ENCODE assay signal across 9 mouse cellular contexts in genomic region chr5:30890375-30890774, GRCm38 (mm10). TPM values are rescaled to one million over a fixed set of nuclear protein-coding genes. Genes with fewer than 3 reads are reported as not detected.
DNase-seq lines count a peak whose midpoint lies in the region; ATAC-seq lines count a peak whose summit lies in the region.
"Had no signal": no experiment of that assay in that cellular context is flagged by ENCODE, and none has a peak within 500 bp of the region (broad histone marks: within the 10 kb centered on the region; RNA-seq: fewer than 3 reads in every experiment).

No protein-coding gene starts in this region.

- H3K27ac ChIP-seq in heart, embryonic 15.5 days: peak overlapping the region; percentile 96; the same call in 1 of the 2 replicates
- no peak overlapping the region for H3K27ac ChIP-seq in brown adipose tissue, adult 24 weeks (replicated peaks; ENCODE audit: low read depth, low read length)
- peak overlapping the region; percentile 98 for H3K27ac ChIP-seq in hindbrain, embryonic 16.5 days (ENCODE audit: low read depth, low read length)
- H3K27ac ChIP-seq in midbrain, embryonic 13.5 days: no peak overlapping the region

- no peak for ATAC-seq in heart, embryonic 15.5 days (replicated peaks; ENCODE audit: insufficient number of reproducible peaks, insufficient read depth, low FRiP score, low read depth)
- no peak for ATAC-seq in hindbrain, embryonic 16.5 days
- no peak for ATAC-seq in midbrain, embryonic 13.5 days

- H3K27me3 ChIP-seq in heart, embryonic 15.5 days: no peaks in the 10 kb centered on the region
- no peaks in the 10 kb centered on the region for H3K27me3 ChIP-seq in hindbrain, embryonic 16.5 days (replicated peaks; ENCODE audit: control insufficient read depth, insufficient read depth, low read length)
- H3K27me3 ChIP-seq in midbrain, embryonic 13.5 days: no peaks in the 10 kb centered on the region
- H3K27me3 ChIP-seq: CH12.LX had no signal

- peaks cover 39% of the 10 kb centered on the region for H3K36me3 ChIP-seq in heart, embryonic 15.5 days
- peaks cover 38% of the 10 kb centered on the region for H3K36me3 ChIP-seq in hindbrain, embryonic 16.5 days (ENCODE audit: control insufficient read depth, insufficient read depth, low read length)
- H3K36me3 ChIP-seq in midbrain, embryonic 13.5 days: peaks cover 49% of the 10 kb centered on the region

- peak overlapping the region; percentile 84; the same call in 1 of the 2 replicates for H3K9ac ChIP-seq in heart, embryonic 15.5 days
- peak overlapping the region; percentile 87; the same call in 1 of the 2 replicates for H3K9ac ChIP-seq in hindbrain, embryonic 16.5 days (ENCODE audit: low read depth, low read length)
- peak overlapping the region; percentile 86 for H3K9ac ChIP-seq in midbrain, embryonic 13.5 days (replicated peaks)

- H3K4me1 ChIP-seq in heart, embryonic 15.5 days (replicated peaks): peaks cover 22% of the 10 kb centered on the region
- 0 out of 2 replicates have a peak, but pooled peaks cover 3% of the 10 kb centered on the region for H3K4me1 ChIP-seq in brown adipose tissue, adult 24 weeks (ENCODE audit: control insufficient read depth, insufficient read depth, insufficient read length, low read length)
- peaks cover 16% of the 10 kb centered on the region for H3K4me1 ChIP-seq in hindbrain, embryonic 16.5 days (ENCODE audit: control insufficient read depth, insufficient read depth, low read depth, low read length)
- peaks cover 25% of the 10 kb centered on the region for H3K4me1 ChIP-seq in midbrain, embryonic 13.5 days (replicated peaks)

- no peaks in the 10 kb centered on the region for H3K9me3 ChIP-seq in heart, embryonic 15.5 days (replicated peaks)
- H3K9me3 ChIP-seq in hindbrain, embryonic 16.5 days (ENCODE audit: control insufficient read depth, low read length): no peaks in the 10 kb centered on the region
- H3K9me3 ChIP-seq in midbrain, embryonic 13.5 days: no peaks in the 10 kb centered on the region

- H3K4me2 ChIP-seq in heart, embryonic 15.5 days: peak overlapping the region; percentile 87
- peak overlapping the region; percentile 66 for H3K4me2 ChIP-seq in hindbrain, embryonic 16.5 days (ENCODE audit: low read length)
- peak overlapping the region; percentile 64 for H3K4me2 ChIP-seq in midbrain, embryonic 13.5 days (replicated peaks)

- intact Hi-C loops in gastrocnemius, postnatal 14 days (cut with DNase I; ENCODE audit: low total_unique reads): no loop called here

- 78% methylated on average over 7 of the region's 7 CpGs for WGBS in heart, embryonic 15.5 days
- 81% methylated on average over 7 of the region's 7 CpGs for WGBS in hindbrain, embryonic 16.5 days
- 87% methylated on average over 7 of the region's 7 CpGs for WGBS in midbrain, embryonic 13.5 days

- H3K4me3 ChIP-seq in heart, embryonic 15.5 days: peak overlapping the region; percentile 89
- H3K4me3 ChIP-seq in brown adipose tissue, adult 24 weeks (ENCODE audit: insufficient read depth, low read depth, low read length): 0 out of 2 replicates have a peak overlapping the region, but pooled peaks have one; percentile 76
- peak overlapping the region; percentile 55 for H3K4me3 ChIP-seq in hindbrain, embryonic 16.5 days (ENCODE audit: low read length)
- peak overlapping the region; percentile 77 for H3K4me3 ChIP-seq in midbrain, embryonic 13.5 days (replicated peaks)

- no peak for DNase-seq in heart, postnatal 4 days
- DNase-seq in gastrocnemius, postnatal 14 days: no peak
- DNase-seq in spleen, adult 12 weeks (ENCODE audit: low spot score): no peak
- DNase-seq in spleen, postnatal 4 days (ENCODE audit: low spot score in 2 of 2): no peak

RNA-seq across cellular contexts. Expression of gene Agbl5, which starts 1.9 kb away (rescaled TPM):
- 8.9 and 11.9 TPM in 2 replicates for polyA plus RNA-seq in heart, embryonic 15.5 days (2015; fragmentation: Nextera tagmentation; extraction: Ambion mirVana)
- total RNA-seq in heart, postnatal 4 days (2021): 10 to 100 TPM; 11.8 to 12.7 TPM
- polyA plus RNA-seq in brown adipose tissue, adult 24 weeks (2012; ENCODE audit: insufficient read depth, insufficient read length, missing spikeins): 1.7 and 2.9 TPM in 2 replicates
- 19.1 and 23.1 TPM in 2 replicates for polyA plus RNA-seq in hindbrain, embryonic 16.5 days (2015; fragmentation: Nextera tagmentation; extraction: Ambion mirVana)
- polyA plus RNA-seq in midbrain, embryonic 13.5 days (2015; fragmentation: Nextera tagmentation; extraction: Ambion mirVana): 23.3 and 29.2 TPM in 2 replicates
- total RNA-seq in gastrocnemius, postnatal 14 days (2021): 1 to 10 TPM; 1.8 to 2.6 TPM

RNA-seq across cellular contexts. Expression of gene Ost4, which starts 17.2 kb away (rescaled TPM):
- polyA plus RNA-seq in heart, embryonic 15.5 days (2015; fragmentation: Nextera tagmentation; extraction: Ambion mirVana): 372 and 381 TPM in 2 replicates
- total RNA-seq in heart, postnatal 4 days (2021): 100 to 1,000 TPM; 170 TPM
- polyA plus RNA-seq in brown adipose tissue, adult 24 weeks (2012; ENCODE audit: insufficient read depth, insufficient read length, missing spikeins): 357 and 467 TPM in 2 replicates
- 232 and 244 TPM in 2 replicates for polyA plus RNA-seq in hindbrain, embryonic 16.5 days (2015; fragmentation: Nextera tagmentation; extraction: Ambion mirVana)
- polyA plus RNA-seq in midbrain, embryonic 13.5 days (2015; fragmentation: Nextera tagmentation; extraction: Ambion mirVana): 270 and 306 TPM in 2 replicates
- 100 to 1,000 TPM; 119 to 134 TPM for total RNA-seq in gastrocnemius, postnatal 14 days (2021)

RNA-seq across cellular contexts. Expression of gene Tmem214, which starts 22.6 kb away (rescaled TPM):
- 57.5 and 67.2 TPM in 2 replicates for polyA plus RNA-seq in heart, embryonic 15.5 days (2015; fragmentation: Nextera tagmentation; extraction: Ambion mirVana)
- 10 to 100 TPM; 44.4 to 50.0 TPM for total RNA-seq in heart, postnatal 4 days (2021)
- 18.2 and 30.3 TPM in 2 replicates for polyA plus RNA-seq in brown adipose tissue, adult 24 weeks (2012; ENCODE audit: insufficient read depth, insufficient read length, missing spikeins)
- 67.0 and 68.4 TPM in 2 replicates for polyA plus RNA-seq in hindbrain, embryonic 16.5 days (2015; fragmentation: Nextera tagmentation; extraction: Ambion mirVana)
- polyA plus RNA-seq in midbrain, embryonic 13.5 days (2015; fragmentation: Nextera tagmentation; extraction: Ambion mirVana): 57.7 and 59.7 TPM in 2 replicates
- 10 to 100 TPM; 33.5 to 37.4 TPM for total RNA-seq in gastrocnemius, postnatal 14 days (2021)

RNA-seq across cellular contexts. Expression of gene Emilin1, which starts 22.8 kb away (rescaled TPM):
- polyA plus RNA-seq in heart, embryonic 15.5 days (2015; fragmentation: Nextera tagmentation; extraction: Ambion mirVana): 125 and 179 TPM in 2 replicates
- 10 to 100 TPM; 83.4 to 93.2 TPM for total RNA-seq in heart, postnatal 4 days (2021)
- polyA plus RNA-seq in brown adipose tissue, adult 24 weeks (2012; ENCODE audit: insufficient read depth, insufficient read length, missing spikeins): 2.4 and 3.6 TPM in 2 replicates
- 16.3 and 24.6 TPM in 2 replicates for polyA plus RNA-seq in hindbrain, embryonic 16.5 days (2015; fragmentation: Nextera tagmentation; extraction: Ambion mirVana)
- polyA plus RNA-seq in midbrain, embryonic 13.5 days (2015; fragmentation: Nextera tagmentation; extraction: Ambion mirVana): 14.1 and 16.6 TPM in 2 replicates
- total RNA-seq in gastrocnemius, postnatal 14 days (2021): 10 to 100 TPM; 25.7 to 31.3 TPM

RNA-seq across cellular contexts. Expression of gene Khk, which starts 30.9 kb away (rescaled TPM):
- 12.4 and 13.9 TPM in 2 replicates for polyA plus RNA-seq in heart, embryonic 15.5 days (2015; fragmentation: Nextera tagmentation; extraction: Ambion mirVana)
- 1 to 10 TPM; 6.4 to 9.2 TPM for total RNA-seq in heart, postnatal 4 days (2021)
- 27.8 and 28.8 TPM in 2 replicates for polyA plus RNA-seq in brown adipose tissue, adult 24 weeks (2012; ENCODE audit: insufficient read depth, insufficient read length, missing spikeins)
- 12.2 and 13.7 TPM in 2 replicates for polyA plus RNA-seq in hindbrain, embryonic 16.5 days (2015; fragmentation: Nextera tagmentation; extraction: Ambion mirVana)
- polyA plus RNA-seq in midbrain, embryonic 13.5 days (2015; fragmentation: Nextera tagmentation; extraction: Ambion mirVana): 5.6 and 6.8 TPM in 2 replicates
- 10 to 100 TPM; 31.4 to 32.7 TPM for total RNA-seq in gastrocnemius, postnatal 14 days (2021)

Comparison
In these comparisons a context has a peak if more than half of its experiments do, and no peak if none do; other contexts are left out.
1. H3K27ac ChIP-seq: peak in heart, embryonic 15.5 days (single experiment) and hindbrain, embryonic 16.5 days (single experiment); none in brown adipose tissue, adult 24 weeks (single experiment) and midbrain, embryonic 13.5 days (single experiment).
2. Peak in every context shown above with its lines, with median percentiles within 50 percentile points of each other: H3K4me2 ChIP-seq, H3K4me3 ChIP-seq and H3K9ac ChIP-seq.